Mouse (Mus musculus) adrenal gland, postnatal 10 days (tissue): ENCODE measurements around the gene Ebpl. TPM values are rescaled to one million over a fixed set of nuclear protein-coding genes. Genes with fewer than 3 reads are reported as not detected.

Experiments
- DNase-seq: peaks from one replicate; pipeline ENCODE4 v3.0.0; 2021; ENCODE audit warnings: mixed read lengths
- long read RNA-seq, 2 experiments: library from polyadenylated mRNA; stranded (forward); transcript quantifications; one replicate each; pipeline ENCODE4 v2.0.0; 2021
- total RNA-seq, 2 experiments: library from RNA; stranded (reverse); gene quantifications; 2 replicates each; pipeline ENCODE4 v1.2.3; 2021

Gene Ebpl
- total RNA-seq, result 1 to 10 TPM; 6.6 to 7.1 TPM
- long read RNA-seq, experiment 1, full-length matches to known transcripts, result 75 of 78 reads
- long read RNA-seq, experiment 1, partial matches to known transcripts, result 0 of 78 reads
- long read RNA-seq, experiment 1, other reads (novel, unspliced or antisense), result 3 of 78 reads
- long read RNA-seq, experiment 2, full-length matches to known transcripts, result 29 of 30 reads
- long read RNA-seq, experiment 2, partial matches to known transcripts, result 0 of 30 reads
- long read RNA-seq, experiment 2, other reads (novel, unspliced or antisense), result 1 of 30 reads

- DNase-seq, result peak; percentile 95
Observed at GRCm38 (mm10) chr14:61360131-61360980, at the start of gene Ebpl. Gene Ebpl (minus strand): TSS chr14:61360439.

- DNase-seq, result no peak
Observed at GRCm38 (mm10) chr14:61410020-61410419, 49.8 kb upstream of the Ebpl start.

- DNase-seq, result no peak
Observed at GRCm38 (mm10) chr14:61407055-61407454, 46.8 kb upstream of the Ebpl start.

GRCm38 (mm10) chr14:61405761-61406160, 45.5 kb upstream of the Ebpl start:
- no peak for DNase-seq

GRCm38 (mm10) chr14:61404941-61405340, 44.7 kb upstream of the Ebpl start:
- no peak for DNase-seq

GRCm38 (mm10) chr14:61394745-61395144, 34.5 kb upstream of the Ebpl start:
- no peak for DNase-seq

- DNase-seq, result no peak
Observed at GRCm38 (mm10) chr14:61390586-61390985, 30.3 kb upstream of the Ebpl start.

GRCm38 (mm10) chr14:61367290-61367689, 7.1 kb upstream of the Ebpl start:
- no peak for DNase-seq

GRCm38 (mm10) chr14:61364656-61365055, 4.4 kb upstream of the Ebpl start:
- DNase-seq, result no peak

- no peak for DNase-seq
Observed at GRCm38 (mm10) chr14:61363734-61364133, 3.5 kb upstream of the Ebpl start.

GRCm38 (mm10) chr14:61362268-61362667, 2.0 kb upstream of the Ebpl start:
- no peak for DNase-seq

GRCm38 (mm10) chr14:61360981-61361511, 807 bp upstream of the Ebpl start:
- peak; percentile 9 for DNase-seq

- DNase-seq, result peak; percentile 16
Observed at GRCm38 (mm10) chr14:61354251-61355235, 5.7 kb downstream of the Ebpl start.

GRCm38 (mm10) chr14:61350808-61351207, 9.4 kb downstream of the Ebpl start:
- no peak for DNase-seq

GRCm38 (mm10) chr14:61349876-61350275, 10.4 kb downstream of the Ebpl start:
- no peak for DNase-seq

- DNase-seq, result no peak
Observed at GRCm38 (mm10) chr14:61346827-61347698, 13.2 kb downstream of the Ebpl start.

- DNase-seq, result peak; percentile 50
Observed at GRCm38 (mm10) chr14:61344590-61344989, 15.6 kb downstream of the Ebpl start.

- no peak for DNase-seq
Observed at GRCm38 (mm10) chr14:61339381-61339780, 20.9 kb downstream of the Ebpl start.

- peak; percentile 85 for DNase-seq
Observed at GRCm38 (mm10) chr14:61330996-61331561, 29.2 kb downstream of the Ebpl start.

- peak; percentile 70 for DNase-seq
Observed at GRCm38 (mm10) chr14:61330591-61330990, 29.6 kb downstream of the Ebpl start.
